Mouse (Mus musculus): ENCODE measurements around the gene Ift172. TPM values are rescaled to one million over a fixed set of nuclear protein-coding genes. Genes with fewer than 3 reads are reported as not detected.

The Ift172 gene
- polyA plus RNA-seq (2015; fragmentation: Nextera tagmentation; extraction: Ambion mirVana): 28.3 and 30.4 TPM in 2 replicates

DNA sequence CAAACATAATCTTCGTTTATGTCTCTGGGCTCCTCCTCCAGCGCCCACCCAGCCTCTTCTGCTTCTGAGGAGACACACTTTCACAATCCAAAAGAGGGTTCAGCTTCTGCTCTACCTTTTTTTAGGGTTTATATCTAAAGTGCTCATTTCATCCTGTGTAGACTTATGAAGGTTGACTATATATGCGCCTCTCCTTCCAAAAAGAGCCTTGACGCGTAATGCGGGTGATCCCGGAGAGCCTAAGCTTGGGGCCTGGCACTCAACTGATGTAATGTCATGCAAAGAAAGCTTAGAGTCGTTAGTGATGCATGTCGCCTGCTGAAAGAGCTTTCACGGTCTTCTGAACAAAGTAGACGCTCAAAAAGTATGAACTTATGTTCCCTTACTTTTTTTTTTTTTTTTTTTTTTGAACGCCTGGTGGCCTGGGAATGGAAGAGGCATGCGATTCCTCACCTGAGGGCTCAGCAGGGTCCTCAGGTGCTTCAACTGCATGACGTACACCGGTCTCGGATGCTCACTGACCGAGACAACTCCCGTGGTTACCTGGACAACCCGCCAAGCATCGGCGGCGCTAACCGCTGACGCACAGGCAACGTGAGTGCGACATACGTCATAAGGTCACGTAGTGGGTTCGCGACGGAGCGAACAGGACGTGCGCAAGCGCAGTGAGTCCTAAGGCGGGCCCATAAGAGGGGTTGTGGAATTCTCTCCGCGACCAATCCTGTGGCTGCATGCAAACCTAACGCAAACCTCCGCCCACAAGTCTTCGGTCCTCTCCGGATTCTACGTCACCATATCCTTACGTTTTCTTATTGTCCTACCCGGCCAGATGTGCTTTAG, at the start of gene Ift172:
Gene Ift172, minus strand, starts transcription at position 596 of the 840 bp plus-strand sequence.
- Histone ChIP-seq H3K27me3 (replicated peaks; ENCODE audit: control insufficient read depth, insufficient read depth, low read length) (no peaks in the 10 kb centered on the region), H3K4me3 (ENCODE audit: low read depth, low read length) (peak within 1 kb of the TSS; percentile 46), H3K4me1 (replicated peaks; ENCODE audit: control insufficient read depth, insufficient read depth, low read length) (no peaks in the 10 kb centered on the region), H3K9me3 (ENCODE audit: control insufficient read depth) (no peaks in the 10 kb centered on the region), H3K27ac (ENCODE audit: low read depth, low read length) (no peak within 1 kb of the TSS), H3K36me3 (ENCODE audit: control insufficient read depth, insufficient read depth) (peaks cover 2% of the 10 kb centered on the region; the same call in 1 of the 2 replicates), H3K4me2 (replicated peaks; ENCODE audit: low read depth) (peak within 1 kb of the TSS; percentile 70), H3K9ac (ENCODE audit: low read depth, low read length) (peak within 1 kb of the TSS; percentile 48; the same call in 1 of the 2 replicates)
- peak; percentile 95 for ATAC-seq
- TF ChIP-seq CTCF (IDR thresholded peaks at IDR 0.05; ENCODE audit: low read depth): no peak
- 2% methylated on average over 45 of the region's 45 CpGs for WGBS

DNA sequence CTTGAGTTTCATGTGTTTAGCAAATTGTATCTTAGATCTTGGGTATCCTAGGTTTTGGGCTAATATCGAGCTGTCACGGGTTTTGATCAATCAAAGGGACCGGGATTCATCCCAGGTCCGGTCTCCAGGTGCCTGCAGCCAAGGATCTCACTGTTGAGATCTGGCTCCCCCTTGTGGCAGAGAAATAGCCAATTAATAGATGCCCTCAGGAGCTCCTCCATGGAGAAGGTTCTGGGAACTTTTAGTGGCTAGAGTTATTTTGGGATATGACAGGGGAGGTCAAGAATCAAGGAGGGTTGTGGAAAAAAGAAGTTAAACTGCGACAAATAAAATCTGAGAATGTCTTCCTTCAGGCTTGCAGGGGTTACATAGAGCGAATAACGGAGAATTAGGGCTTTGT, 37.3 kb upstream of the Ift172 start:
- Histone ChIP-seq H3K27me3 (replicated peaks; ENCODE audit: control insufficient read depth, insufficient read depth, low read length) (no peaks in the 10 kb centered on the region), H3K36me3 (ENCODE audit: control insufficient read depth, insufficient read depth) (no peaks in the 10 kb centered on the region), H3K4me3 (ENCODE audit: low read depth, low read length) (no peak overlapping the region), H3K9ac (ENCODE audit: low read depth, low read length) (no peak overlapping the region), H3K27ac (ENCODE audit: low read depth, low read length) (no peak overlapping the region), H3K4me1 (replicated peaks; ENCODE audit: control insufficient read depth, insufficient read depth, low read length) (no peaks in the 10 kb centered on the region), H3K9me3 (ENCODE audit: control insufficient read depth) (no peaks in the 10 kb centered on the region), H3K4me2 (replicated peaks; ENCODE audit: low read depth) (no peak overlapping the region)
- TF ChIP-seq CTCF (IDR thresholded peaks at IDR 0.05; ENCODE audit: low read depth): peak; percentile 85
- ATAC-seq: no peak
- 27% methylated on average over 7 of the region's 7 CpGs for WGBS

DNA sequence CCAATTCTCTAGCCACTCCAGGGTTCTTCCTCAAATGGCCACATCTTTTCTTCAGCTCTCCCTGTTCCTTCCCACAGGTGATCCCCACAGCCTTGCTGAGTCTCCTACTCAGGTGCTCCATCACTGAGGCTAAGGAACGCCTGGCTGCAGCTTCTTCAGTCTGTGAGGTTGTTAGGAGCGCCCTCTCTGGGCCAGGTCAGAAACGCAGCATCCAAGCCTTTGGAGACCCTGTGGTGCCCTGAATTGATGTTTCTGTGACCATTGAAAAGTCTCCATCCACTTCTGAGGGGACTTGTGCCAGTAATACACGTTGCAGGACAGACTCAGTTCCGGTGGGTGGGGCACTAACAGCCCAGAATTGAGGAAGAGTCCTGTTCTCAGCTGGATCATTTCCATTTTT, 35.9 kb upstream of the Ift172 start:
- H3K27me3 ChIP-seq (replicated peaks; ENCODE audit: control insufficient read depth, insufficient read depth, low read length): no peaks in the 10 kb centered on the region
- no peak overlapping the region for H3K4me3 ChIP-seq (ENCODE audit: low read depth, low read length)
- no peaks in the 10 kb centered on the region for H3K4me1 ChIP-seq (replicated peaks; ENCODE audit: control insufficient read depth, insufficient read depth, low read length)
- H3K36me3 ChIP-seq (ENCODE audit: control insufficient read depth, insufficient read depth): no peaks in the 10 kb centered on the region
- TF ChIP-seq CTCF (IDR thresholded peaks at IDR 0.05; ENCODE audit: low read depth): peak; percentile 46
- H3K9ac ChIP-seq (ENCODE audit: low read depth, low read length): no peak overlapping the region
- no peak overlapping the region for H3K27ac ChIP-seq (ENCODE audit: low read depth, low read length)
- H3K4me2 ChIP-seq (replicated peaks; ENCODE audit: low read depth): no peak overlapping the region
- no peak for ATAC-seq
- H3K9me3 ChIP-seq (ENCODE audit: control insufficient read depth): no peaks in the 10 kb centered on the region
- 19% methylated on average over 5 of the region's 5 CpGs for WGBS

DNA sequence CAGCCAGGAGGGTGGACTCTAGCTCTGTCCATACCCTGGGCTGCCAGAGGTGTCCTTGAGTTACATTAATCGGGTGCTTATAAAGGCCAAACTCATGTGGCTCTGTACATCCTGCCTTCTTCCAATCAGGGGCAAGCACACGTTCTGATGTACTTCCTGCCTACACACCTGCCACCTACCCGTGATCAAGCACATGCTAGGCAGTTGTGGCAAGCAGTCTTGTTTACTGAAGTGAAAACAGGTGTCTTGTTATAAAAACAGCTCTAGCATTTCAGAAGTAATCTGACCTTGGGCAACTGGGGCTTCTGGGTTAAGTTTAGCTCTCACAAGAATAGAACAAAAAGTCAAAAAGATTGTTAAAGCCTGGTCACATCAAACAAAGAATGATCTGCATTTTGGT, 33.2 kb upstream of the Ift172 start:
- Histone ChIP-seq H3K4me2 (replicated peaks; ENCODE audit: low read depth) (no peak overlapping the region), H3K4me1 (replicated peaks; ENCODE audit: control insufficient read depth, insufficient read depth, low read length) (no peaks in the 10 kb centered on the region), H3K4me3 (ENCODE audit: low read depth, low read length) (no peak overlapping the region), H3K36me3 (ENCODE audit: control insufficient read depth, insufficient read depth) (no peaks in the 10 kb centered on the region), H3K9me3 (ENCODE audit: control insufficient read depth) (no peaks in the 10 kb centered on the region), H3K27me3 (replicated peaks; ENCODE audit: control insufficient read depth, insufficient read depth, low read length) (no peaks in the 10 kb centered on the region), H3K27ac (ENCODE audit: low read depth, low read length) (no peak overlapping the region), H3K9ac (ENCODE audit: low read depth, low read length) (no peak overlapping the region)
- 58% methylated on average over 3 of the region's 3 CpGs for WGBS
- no peak for TF ChIP-seq CTCF (IDR thresholded peaks at IDR 0.05; ENCODE audit: low read depth)
- ATAC-seq: no peak

DNA sequence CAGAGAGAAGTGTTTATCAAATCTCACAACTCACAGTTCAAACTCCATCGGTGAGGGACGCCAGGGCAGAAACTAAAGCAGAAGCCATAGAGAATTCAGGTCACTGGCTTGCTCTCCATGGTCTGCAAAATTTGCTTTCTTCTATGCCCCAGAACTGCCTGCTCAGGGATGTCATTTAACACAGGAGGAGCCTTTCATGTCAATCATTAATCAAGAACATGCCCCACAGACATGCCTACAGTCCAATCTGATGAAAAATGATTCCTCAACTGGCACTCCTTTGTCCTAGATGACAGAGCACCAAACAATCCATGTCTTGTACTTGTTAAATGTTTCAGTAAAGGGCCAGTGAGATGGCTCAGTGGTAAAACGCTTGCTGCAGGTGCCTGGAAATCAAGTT, 31.9 kb upstream of the Ift172 start:
- Histone ChIP-seq H3K4me2 (replicated peaks; ENCODE audit: low read depth) (no peak overlapping the region), H3K9me3 (ENCODE audit: control insufficient read depth) (no peaks in the 10 kb centered on the region), H3K36me3 (ENCODE audit: control insufficient read depth, insufficient read depth) (no peaks in the 10 kb centered on the region), H3K4me3 (ENCODE audit: low read depth, low read length) (no peak overlapping the region), H3K27me3 (replicated peaks; ENCODE audit: control insufficient read depth, insufficient read depth, low read length) (no peaks in the 10 kb centered on the region), H3K9ac (ENCODE audit: low read depth, low read length) (no peak overlapping the region), H3K27ac (ENCODE audit: low read depth, low read length) (no peak overlapping the region), H3K4me1 (replicated peaks; ENCODE audit: control insufficient read depth, insufficient read depth, low read length) (no peaks in the 10 kb centered on the region)
- 61% methylated on average over 3 of the region's 3 CpGs for WGBS
- TF ChIP-seq CTCF (IDR thresholded peaks at IDR 0.05; ENCODE audit: low read depth): no peak
- no peak for ATAC-seq

DNA sequence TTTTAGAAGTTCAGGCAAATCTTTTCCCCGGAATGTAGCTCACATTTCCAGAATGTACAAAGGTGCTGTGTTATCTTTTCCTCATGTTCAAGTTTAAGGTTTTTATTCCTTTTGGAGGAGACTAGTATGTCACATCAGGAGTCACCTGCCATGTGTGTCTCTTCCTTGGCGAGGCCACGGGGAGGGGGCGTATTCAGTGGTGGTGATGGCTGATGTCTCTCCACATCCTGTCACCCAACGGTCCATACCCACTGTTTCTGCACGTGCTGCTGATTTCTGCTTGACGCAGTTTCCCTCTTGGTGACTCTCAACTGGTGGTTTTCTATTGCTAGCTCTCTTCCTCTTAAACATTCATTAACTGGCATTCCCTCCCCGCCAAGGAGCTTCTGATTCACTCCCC, 21.9 kb upstream of the Ift172 start:
- no peak for ATAC-seq
- Histone ChIP-seq H3K36me3 (ENCODE audit: control insufficient read depth, insufficient read depth) (no peaks in the 10 kb centered on the region), H3K9ac (ENCODE audit: low read depth, low read length) (no peak overlapping the region), H3K4me2 (replicated peaks; ENCODE audit: low read depth) (no peak overlapping the region), H3K27me3 (replicated peaks; ENCODE audit: control insufficient read depth, insufficient read depth, low read length) (no peaks in the 10 kb centered on the region), H3K27ac (ENCODE audit: low read depth, low read length) (no peak overlapping the region), H3K4me1 (replicated peaks; ENCODE audit: control insufficient read depth, insufficient read depth, low read length) (no peaks in the 10 kb centered on the region), H3K9me3 (ENCODE audit: control insufficient read depth) (no peaks in the 10 kb centered on the region), H3K4me3 (ENCODE audit: low read depth, low read length) (no peak overlapping the region)
- no peak for TF ChIP-seq CTCF (IDR thresholded peaks at IDR 0.05; ENCODE audit: low read depth)
- WGBS: 84% methylated on average over 8 of the region's 8 CpGs

All from intestine, postnatal 0 days (tissue).